Mouse (Mus musculus): ENCODE measurements at regions not wholly inside any gene's neighbourhood (a gene's known extent, or its start where the extent isn't known, plus 50 kb on each side); places are given as distances from the start of the nearest gene placed in this dataset.

DNA sequence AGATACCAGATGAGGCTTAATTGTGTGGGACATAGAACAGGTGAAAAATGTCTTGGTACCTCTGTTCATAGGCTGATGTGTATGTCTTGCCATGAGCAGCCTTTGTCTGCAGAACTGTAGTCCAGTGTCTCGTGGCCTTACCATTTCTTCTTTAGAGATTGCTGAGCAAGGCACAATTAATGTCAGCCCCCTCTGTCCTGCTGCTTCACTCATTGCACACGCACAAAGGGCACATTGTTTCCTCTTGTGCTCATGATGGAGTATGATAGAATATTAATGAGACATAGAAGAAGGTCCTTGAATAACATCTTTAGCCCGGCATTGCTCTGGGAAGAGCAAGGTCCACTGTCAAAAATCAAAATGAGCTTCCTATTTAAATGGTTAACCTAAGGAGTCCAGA, 101.8 kb downstream of the 4930474N05Rik start:
- TF ChIP-seq CTCF (IDR thresholded peaks at IDR 0.05; ENCODE audit: low read depth, low read length) (no peak), POLR2A (IDR thresholded peaks at IDR 0.05; ENCODE audit: extremely low read depth, insufficient read depth, low read length) (no peak)
